Mouse (Mus musculus): ENCODE results near the gene Mettl22.

DNA sequence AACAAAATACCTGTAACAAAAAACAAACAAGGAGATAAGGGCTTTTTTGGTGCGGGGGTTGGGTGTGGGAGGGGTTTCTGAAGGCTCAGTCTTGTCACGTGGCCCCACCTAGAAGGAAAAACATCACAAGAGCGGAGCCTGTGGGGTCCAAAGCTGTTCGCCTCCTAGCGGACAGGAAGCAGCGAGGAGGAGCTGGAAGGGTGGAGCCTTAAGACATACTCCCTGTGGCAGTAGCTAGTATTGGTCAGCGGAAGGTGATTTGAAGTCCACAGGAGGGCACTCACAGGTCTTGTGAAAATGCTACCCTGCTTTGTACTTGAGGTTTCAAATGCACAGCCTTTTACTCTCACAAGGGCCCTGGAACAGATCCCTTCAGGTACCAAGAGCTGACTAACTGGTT, 62.3 kb downstream of the Mettl22 start:
- TF ChIP-seq CTCF (IDR thresholded peaks at IDR 0.05; ENCODE audit: low read depth, low read length) (no peak), POLR2A (IDR thresholded peaks at IDR 0.05; ENCODE audit: extremely low read depth, insufficient read depth, low read length) (no peak)
